Comparison of ENCODE assay signal across 8 mouse cellular contexts in genomic region chr7:45461326-45461725, GRCm38 (mm10). TPM values are rescaled to one million over a fixed set of nuclear protein-coding genes. Genes with fewer than 3 reads are reported as not detected.
A peak's percentile ranks its signal among the peaks of the same experiment; 100 is the strongest.
DNase-seq lines count a peak whose midpoint lies in the region; ATAC-seq and TF ChIP-seq lines count a peak whose summit lies in the region.

No protein-coding gene starts in this region.

- DNase-seq in kidney, postnatal 0 days (ENCODE audit: low spot score) = peak; percentile 62
- DNase-seq in kidney, adult 8-10 months = no peak
- peak; percentile 46 for DNase-seq in embryonic facial prominence, embryonic 10.5 days (ENCODE audit: low spot score)
- no peak for DNase-seq in intestine, embryonic 14.5 days (ENCODE audit: low spot score)
- no peak for DNase-seq in ovary, adult 18-20 months (ENCODE audit: low spot score)
- no peak for DNase-seq in right cerebral cortex, adult 18-20 months

- no peaks in the 10 kb centered on the region for H3K27me3 ChIP-seq in kidney, postnatal 0 days (ENCODE audit: insufficient read depth, low read length)
- H3K27me3 ChIP-seq in embryonic facial prominence, embryonic 10.5 days (replicated peaks; ENCODE audit: low read depth, poor library complexity, severe bottlenecking) = no peaks in the 10 kb centered on the region
- no peaks in the 10 kb centered on the region for H3K27me3 ChIP-seq in intestine, embryonic 14.5 days (replicated peaks; ENCODE audit: control insufficient read depth, insufficient read depth, low read length)
- no peaks in the 10 kb centered on the region for H3K27me3 ChIP-seq in neural tube, embryonic 12.5 days (replicated peaks)

- peak overlapping the region; percentile 89 for H3K27ac ChIP-seq in kidney, postnatal 0 days
- H3K27ac ChIP-seq in embryonic facial prominence, embryonic 10.5 days (replicated peaks) = peak overlapping the region; percentile 96
- H3K27ac ChIP-seq in intestine, embryonic 14.5 days (ENCODE audit: low read depth) = peak overlapping the region; percentile 90
- peak overlapping the region; percentile 58; the same call in 1 of the 2 replicates for H3K27ac ChIP-seq in neural tube, embryonic 12.5 days

- H3K4me1 ChIP-seq in kidney, postnatal 0 days (replicated peaks; ENCODE audit: insufficient read depth, low read length) = peaks cover 29% of the 10 kb centered on the region
- H3K4me1 ChIP-seq in embryonic facial prominence, embryonic 10.5 days = peaks cover 57% of the 10 kb centered on the region
- peaks cover 46% of the 10 kb centered on the region for H3K4me1 ChIP-seq in intestine, embryonic 14.5 days (replicated peaks; ENCODE audit: control insufficient read depth, insufficient read depth, low read length)
- H3K4me1 ChIP-seq in neural tube, embryonic 12.5 days = peaks cover 47% of the 10 kb centered on the region

- H3K4me2 ChIP-seq in kidney, postnatal 0 days (ENCODE audit: low read length) = peak overlapping the region; percentile 58; the same call in 1 of the 2 replicates
- H3K4me2 ChIP-seq in intestine, embryonic 14.5 days (ENCODE audit: low read length) = peak overlapping the region; percentile 62
- H3K4me2 ChIP-seq in neural tube, embryonic 12.5 days (replicated peaks) = peak overlapping the region; percentile 59

- H3K9ac ChIP-seq in kidney, postnatal 0 days (ENCODE audit: low read depth, low read length) = peak overlapping the region; percentile 35; the same call in 1 of the 2 replicates
- H3K9ac ChIP-seq in intestine, embryonic 14.5 days (ENCODE audit: low read length) = no peak overlapping the region
- H3K9ac ChIP-seq in neural tube, embryonic 12.5 days = no peak overlapping the region

- ATAC-seq in kidney, postnatal 0 days (replicated peaks; ENCODE audit: low FRiP score, low read depth) = no peak
- no peak for ATAC-seq in intestine, embryonic 14.5 days (replicated peaks; ENCODE audit: low FRiP score, low TSS enrichment, low read depth)
- no peak for ATAC-seq in neural tube, embryonic 12.5 days (ENCODE audit: low FRiP score, low read depth)
- no peak for ATAC-seq in inflammation-experienced regulatory T-cells, adult 6 months

- WGBS in kidney, postnatal 0 days = 70% methylated on average over 4 of the region's 5 CpGs
- WGBS in embryonic facial prominence, embryonic 10.5 days = 50% methylated on average over 5 of the region's 5 CpGs
- 59% methylated on average over 4 of the region's 5 CpGs for WGBS in intestine, embryonic 14.5 days
- 40% methylated on average over 4 of the region's 5 CpGs for WGBS in neural tube, embryonic 12.5 days

- no peaks in the 10 kb centered on the region for H3K9me3 ChIP-seq in kidney, postnatal 0 days (replicated peaks; ENCODE audit: low read length)
- H3K9me3 ChIP-seq in embryonic facial prominence, embryonic 10.5 days = no peaks in the 10 kb centered on the region
- no peaks in the 10 kb centered on the region for H3K9me3 ChIP-seq in intestine, embryonic 14.5 days (ENCODE audit: control insufficient read depth, low read length)
- H3K9me3 ChIP-seq in neural tube, embryonic 12.5 days = no peaks in the 10 kb centered on the region

- H3K4me3 ChIP-seq in kidney, postnatal 0 days (replicated peaks; ENCODE audit: low read depth, low read length) = no peak overlapping the region
- H3K4me3 ChIP-seq in embryonic facial prominence, embryonic 10.5 days = peak overlapping the region; percentile 88
- no peak overlapping the region for H3K4me3 ChIP-seq in intestine, embryonic 14.5 days (ENCODE audit: low read depth, low read length)
- no peak overlapping the region for H3K4me3 ChIP-seq in neural tube, embryonic 12.5 days

- TF ChIP-seq CTCF in kidney, postnatal 0 days (IDR thresholded peaks at IDR 0.05; ENCODE audit: low read depth) = no peak

- H3K36me3 ChIP-seq in kidney, postnatal 0 days (ENCODE audit: insufficient read depth, low read length) = peaks cover 12% of the 10 kb centered on the region; the same call in 1 of the 2 replicates
- H3K36me3 ChIP-seq in embryonic facial prominence, embryonic 10.5 days (replicated peaks) = peaks cover 79% of the 10 kb centered on the region
- peaks cover 51% of the 10 kb centered on the region for H3K36me3 ChIP-seq in intestine, embryonic 14.5 days (ENCODE audit: control insufficient read depth, insufficient read depth, low read length)
- H3K36me3 ChIP-seq in neural tube, embryonic 12.5 days = peaks cover 49% of the 10 kb centered on the region

RNA-seq across cellular contexts. Expression of gene Ftl1, which starts 1.6 kb away (rescaled TPM):
- polyA plus RNA-seq in kidney, postnatal 0 days (2015; fragmentation: Nextera tagmentation; extraction: Ambion mirVana) = 6,674 and 7,026 TPM in 2 replicates
- polyA plus RNA-seq in embryonic facial prominence, embryonic 10.5 days (2016; fragmentation: Nextera tagmentation; extraction: Ambion mirVana) = 5,460 and 5,734 TPM in 2 replicates
- polyA plus RNA-seq in intestine, embryonic 14.5 days (2014; fragmentation: Nextera tagmentation; extraction: Ambion mirVana) = 4,654 and 4,671 TPM in 2 replicates
- polyA plus RNA-seq in neural tube, embryonic 12.5 days (2016; fragmentation: Nextera tagmentation; extraction: Ambion mirVana) = 5,746 and 6,117 TPM in 2 replicates
- polyA plus RNA-seq in inflammation-experienced regulatory T-cells, adult 6 months (2017; shearing (Covaris generic)) = 1,000 to 10,000 TPM; 1,271 to 2,003 (median 1,772) TPM

RNA-seq across cellular contexts. Expression of gene Bax, which starts 5.4 kb away (rescaled TPM):
- 183 and 194 TPM in 2 replicates for polyA plus RNA-seq in kidney, postnatal 0 days (2015; fragmentation: Nextera tagmentation; extraction: Ambion mirVana)
- polyA plus RNA-seq in embryonic facial prominence, embryonic 10.5 days (2016; fragmentation: Nextera tagmentation; extraction: Ambion mirVana) = 243 and 247 TPM in 2 replicates
- 134 and 139 TPM in 2 replicates for polyA plus RNA-seq in intestine, embryonic 14.5 days (2014; fragmentation: Nextera tagmentation; extraction: Ambion mirVana)
- 262 and 276 TPM in 2 replicates for polyA plus RNA-seq in neural tube, embryonic 12.5 days (2016; fragmentation: Nextera tagmentation; extraction: Ambion mirVana)
- 100 to 1,000 TPM; 138 to 175 (median 143) TPM for polyA plus RNA-seq in inflammation-experienced regulatory T-cells, adult 6 months (2017; shearing (Covaris generic))

RNA-seq across cellular contexts. Expression of gene Tulp2, which starts 20.4 kb away (rescaled TPM):
- 0.93 and 1.1 TPM in 2 replicates for polyA plus RNA-seq in kidney, postnatal 0 days (2015; fragmentation: Nextera tagmentation; extraction: Ambion mirVana)
- polyA plus RNA-seq in embryonic facial prominence, embryonic 10.5 days (2016; fragmentation: Nextera tagmentation; extraction: Ambion mirVana) = 0.93 and 1.4 TPM in 2 replicates
- 1.8 and 2.3 TPM in 2 replicates for polyA plus RNA-seq in intestine, embryonic 14.5 days (2014; fragmentation: Nextera tagmentation; extraction: Ambion mirVana)
- 0.41 and 0.60 TPM in 2 replicates for polyA plus RNA-seq in neural tube, embryonic 12.5 days (2016; fragmentation: Nextera tagmentation; extraction: Ambion mirVana)
- 1 to 10 TPM in 1 of 3 experiments, under 1 TPM in 2; 0.23 to 1.8 (median 0.29) TPM for polyA plus RNA-seq in inflammation-experienced regulatory T-cells, adult 6 months (2017; shearing (Covaris generic))

RNA-seq across cellular contexts. Expression of gene Ruvbl2, which starts 23.4 kb away (rescaled TPM):
- 94.6 and 98.9 TPM in 2 replicates for polyA plus RNA-seq in kidney, postnatal 0 days (2015; fragmentation: Nextera tagmentation; extraction: Ambion mirVana)
- polyA plus RNA-seq in embryonic facial prominence, embryonic 10.5 days (2016; fragmentation: Nextera tagmentation; extraction: Ambion mirVana) = 227 TPM in 2 replicates
- polyA plus RNA-seq in intestine, embryonic 14.5 days (2014; fragmentation: Nextera tagmentation; extraction: Ambion mirVana) = 164 and 174 TPM in 2 replicates
- polyA plus RNA-seq in neural tube, embryonic 12.5 days (2016; fragmentation: Nextera tagmentation; extraction: Ambion mirVana) = 126 and 127 TPM in 2 replicates
- 10 to 100 TPM; 36.7 to 48.4 (median 43.8) TPM for polyA plus RNA-seq in inflammation-experienced regulatory T-cells, adult 6 months (2017; shearing (Covaris generic))

RNA-seq across cellular contexts. Expression of gene Gm45808, which starts 25.3 kb away (rescaled TPM):
- not detected in 2 replicates for polyA plus RNA-seq in kidney, postnatal 0 days (2015; fragmentation: Nextera tagmentation; extraction: Ambion mirVana)
- polyA plus RNA-seq in embryonic facial prominence, embryonic 10.5 days (2016; fragmentation: Nextera tagmentation; extraction: Ambion mirVana) = not detected in 2 replicates
- not detected in 2 replicates for polyA plus RNA-seq in intestine, embryonic 14.5 days (2014; fragmentation: Nextera tagmentation; extraction: Ambion mirVana)
- polyA plus RNA-seq in neural tube, embryonic 12.5 days (2016; fragmentation: Nextera tagmentation; extraction: Ambion mirVana) = not detected in 2 replicates
- polyA plus RNA-seq in inflammation-experienced regulatory T-cells, adult 6 months (2017; shearing (Covaris generic)) = not detected

Comparison
In these comparisons a context has a peak if more than half of its experiments do, and no peak if none do; other contexts are left out.
1. DNase-seq: peak in kidney, postnatal 0 days (single experiment) and embryonic facial prominence, embryonic 10.5 days (single experiment); none in kidney, adult 8-10 months (0 of 2), intestine, embryonic 14.5 days (single experiment), ovary, adult 18-20 months (single experiment) and right cerebral cortex, adult 18-20 months (single experiment).
2. Peak in every context shown above with its lines, with median percentiles within 50 percentile points of each other: H3K27ac ChIP-seq and H3K4me2 ChIP-seq.